In the genomic region with DNA sequence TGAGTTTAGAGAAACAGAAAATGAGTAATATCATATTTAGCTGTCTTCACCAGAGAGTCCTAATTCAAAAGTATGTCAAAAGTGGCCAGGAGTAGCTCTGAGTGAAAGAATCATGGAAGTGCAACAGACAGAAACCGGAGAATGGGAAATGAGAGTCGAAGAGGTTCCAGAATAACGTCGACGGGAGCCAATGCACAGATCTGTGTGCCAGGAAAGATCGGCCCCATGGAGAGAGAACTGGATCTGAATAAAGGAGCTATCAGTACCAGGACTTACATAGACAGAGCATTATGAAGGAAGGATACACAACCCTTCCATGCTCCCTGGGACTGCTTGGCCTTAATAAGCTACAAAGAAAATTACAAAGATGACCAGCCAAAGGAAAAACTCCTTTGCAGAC, we compare ENCODE assay signal across 19 mouse cellular contexts.
DNase-seq lines count a peak whose midpoint lies in the region.
"Had no signal": no experiment of that assay in that cellular context is flagged by ENCODE, and none has a peak within 500 bp of the region (broad histone marks: within the 10 kb centered on the region; RNA-seq: fewer than 3 reads in every experiment).

No protein-coding gene starts in this region.

- H3K36me3 ChIP-seq in embryonic facial prominence, embryonic 10.5 days (replicated peaks) = no peaks in the 10 kb centered on the region
- H3K36me3 ChIP-seq in limb, embryonic 10.5 days = no peaks in the 10 kb centered on the region
- H3K36me3 ChIP-seq: embryonic facial prominence, embryonic 13.5 days; forebrain, embryonic 15.5 days; G1E had no signal

- H3K9me3 ChIP-seq in embryonic facial prominence, embryonic 10.5 days = peaks cover 3% of the 10 kb centered on the region; the same call in 1 of the 2 replicates
- H3K9me3 ChIP-seq in limb, embryonic 10.5 days (replicated peaks) = no peaks in the 10 kb centered on the region
- H3K9me3 ChIP-seq: forebrain, embryonic 13.5 days; forebrain, embryonic 15.5 days; G1E had no signal

- DNase-seq in cerebellum, postnatal 10 days = peak; percentile 27 to 58
- no peak for DNase-seq in cerebellum, adult 11-12 months
- DNase-seq in left cerebral cortex, postnatal 4 days = peak; percentile 13
- no peak for DNase-seq in left cerebral cortex, adult 8-10 months (ENCODE audit: low spot score in 2 of 2)
- no peak for DNase-seq in embryonic facial prominence, embryonic 10.5 days (ENCODE audit: low spot score)
- no peak for DNase-seq in limb, embryonic 10.5 days (ENCODE audit: low spot score)
- no peak for DNase-seq in kidney, adult 18-20 months
- DNase-seq: adrenal gland, adult 8-10 months; adrenal gland, postnatal 14 days; adrenal gland, postnatal 36 days; B cell, adult 2 months; cerebellum, adult 2 months; cerebellum, adult 9-10 months; forebrain, postnatal 0 days had no signal

- H3K4me3 ChIP-seq in embryonic facial prominence, embryonic 10.5 days = no peak overlapping the region
- H3K4me3 ChIP-seq in limb, embryonic 10.5 days = no peak overlapping the region
- H3K4me3 ChIP-seq: embryonic facial prominence, embryonic 13.5 days; forebrain, embryonic 13.5 days; forebrain, embryonic 15.5 days had no signal

- H3K4me1 ChIP-seq in embryonic facial prominence, embryonic 10.5 days = peaks cover 36% of the 10 kb centered on the region
- H3K4me1 ChIP-seq in limb, embryonic 10.5 days = peaks cover 72% of the 10 kb centered on the region
- H3K4me1 ChIP-seq: forebrain, embryonic 13.5 days; forebrain, embryonic 15.5 days had no signal

- H3K27me3 ChIP-seq in embryonic facial prominence, embryonic 10.5 days (replicated peaks; ENCODE audit: low read depth, poor library complexity, severe bottlenecking) = no peaks in the 10 kb centered on the region
- H3K27me3 ChIP-seq in limb, embryonic 10.5 days (ENCODE audit: low read depth, poor library complexity, severe bottlenecking) = no peaks in the 10 kb centered on the region
- H3K27me3 ChIP-seq: CH12.LX; forebrain, embryonic 13.5 days; forebrain, embryonic 15.5 days had no signal

- WGBS in embryonic facial prominence, embryonic 10.5 days = 88% methylated on average over 6 of the region's 6 CpGs
- WGBS in limb, embryonic 10.5 days = 83% methylated on average over 6 of the region's 6 CpGs

- peak overlapping the region; percentile 44; the same call in 1 of the 2 replicates for H3K27ac ChIP-seq in embryonic facial prominence, embryonic 10.5 days (replicated peaks)
- H3K27ac ChIP-seq in limb, embryonic 10.5 days = peak overlapping the region; percentile 70
- H3K27ac ChIP-seq: embryonic facial prominence, embryonic 13.5 days; forebrain, embryonic 13.5 days; forebrain, embryonic 15.5 days had no signal

- intact Hi-C loops in left cerebral cortex, postnatal 4 days (cut with DNase I) = no loop called here

Comparison
In these comparisons a context has a peak if more than half of its experiments do, and no peak if none do; other contexts are left out.
1. DNase-seq: peak in cerebellum, postnatal 10 days (2 of 2) and left cerebral cortex, postnatal 4 days (single experiment); none in cerebellum, adult 11-12 months (single experiment), left cerebral cortex, adult 8-10 months (0 of 2), embryonic facial prominence, embryonic 10.5 days (single experiment), limb, embryonic 10.5 days (single experiment) and kidney, adult 18-20 months (single experiment).